21 mouse cellular contexts compared by ENCODE assay signal in genomic region chr4:114461093-114461492, GRCm38 (mm10). TPM values are rescaled to one million over a fixed set of nuclear protein-coding genes. Genes with fewer than 3 reads are reported as not detected.
DNase-seq lines count a peak whose midpoint lies in the region; TF ChIP-seq lines count a peak whose summit lies in the region.
"Had no signal": no experiment of that assay in that cellular context is flagged by ENCODE, and none has a peak within 500 bp of the region (broad histone marks: within the 10 kb centered on the region; RNA-seq: fewer than 3 reads in every experiment).

No protein-coding gene starts in this region.

- H3K36me3 ChIP-seq in thymus, adult 2 months (ENCODE audit: control insufficient read depth, insufficient read depth, low read length) = no peaks in the 10 kb centered on the region
- H3K36me3 ChIP-seq: hindbrain, embryonic 10.5 days; liver, embryonic 12.5 days; midbrain, embryonic 12.5 days had no signal

- 83% methylated on average over 5 of the region's 5 CpGs for WGBS in thymus, adult 2 months

- no peak for TF ChIP-seq CTCF in thymus, adult 2 months (IDR thresholded peaks at IDR 0.05; ENCODE audit: borderline replicate concordance, control insufficient read depth, extremely low read depth, insufficient read depth, low read length, poor library complexity)

- DNase-seq in heart, adult 11 months = peak; percentile 89
- no peak for DNase-seq in heart, postnatal 10 days
- peak; percentile 32 to 37 for DNase-seq in layer of hippocampus, adult 8-10 months (ENCODE audit: low spot score in 2 of 2)
- no peak for DNase-seq in layer of hippocampus, postnatal 10 days (ENCODE audit: low spot score in 2 of 2)
- DNase-seq in right cerebral cortex, postnatal 25 days = peak; percentile 48
- no peak for DNase-seq in right cerebral cortex, postnatal 14 days
- no peak for DNase-seq in thymus, adult 2 months
- DNase-seq in ovary, postnatal 14 days (ENCODE audit: low spot score) = no peak
- DNase-seq: adrenal gland, adult 2 months; cerebellum, postnatal 25 days; gastrocnemius, adult 2 months; kidney, adult 9 months; kidney, postnatal 4 days; lung, embryonic 14.5 days; lung, postnatal 4 days had no signal

- no peak overlapping the region for H3K4me3 ChIP-seq in thymus, adult 2 months (ENCODE audit: control insufficient read depth, insufficient read depth, low read length)
- H3K4me3 ChIP-seq: forebrain, embryonic 13.5 days; gastrocnemius, adult 2 months; hindbrain, embryonic 10.5 days; liver, embryonic 12.5 days; midbrain, embryonic 12.5 days had no signal

- intact Hi-C loops in heart, postnatal 10 days (cut with DNase I) = loop anchor here (2.0 kb wide), 1 partner anchor 50 kb away; no protein-coding TSS in a partner anchor

- no peak for TF ChIP-seq POLR2A in thymus, adult 2 months (IDR thresholded peaks at IDR 0.05; ENCODE audit: control insufficient read depth, extremely low read depth, insufficient read depth, low read length, poor library complexity)

- no peaks in the 10 kb centered on the region for H3K4me1 ChIP-seq in thymus, adult 2 months (replicated peaks; ENCODE audit: control insufficient read depth, insufficient read depth, low read length)
- H3K4me1 ChIP-seq: forebrain, embryonic 13.5 days; liver, embryonic 12.5 days had no signal

- H3K27me3 ChIP-seq in thymus, adult 2 months (ENCODE audit: control insufficient read depth, insufficient read depth, low read length) = no peaks in the 10 kb centered on the region
- H3K27me3 ChIP-seq: forebrain, embryonic 13.5 days; liver, embryonic 12.5 days; midbrain, embryonic 12.5 days had no signal

- H3K27ac ChIP-seq in thymus, adult 2 months (ENCODE audit: control insufficient read depth, insufficient read depth, low read length) = no peak overlapping the region
- H3K27ac ChIP-seq: forebrain, embryonic 13.5 days; gastrocnemius, adult 2 months; hindbrain, embryonic 10.5 days; liver, embryonic 12.5 days; midbrain, embryonic 12.5 days had no signal

RNA-seq across cellular contexts. Expression of gene Trabd2b, which starts 54.6 kb away (rescaled TPM):
- 10 to 100 TPM; 21.1 to 25.6 TPM for total RNA-seq in heart, postnatal 10 days (2021)
- 1 to 10 TPM; 1.8 to 2.1 (median 2.1) TPM for total RNA-seq in layer of hippocampus, adult 8-10 months (2022)
- 1 to 10 TPM; 1.3 to 1.5 TPM for total RNA-seq in layer of hippocampus, postnatal 10 days (2021)
- polyA plus RNA-seq in thymus, adult 2 months (2012; rRNA removed) = 0.88 and 1.5 TPM in 2 replicates
- total RNA-seq: CH12.LX had no signal
- polyA plus RNA-seq: inflammation-experienced regulatory T-cells, adult 6 months had no signal

Comparison
In these comparisons a context has a peak if more than half of its experiments do, and no peak if none do; other contexts are left out.
1. DNase-seq: peak in heart, adult 11 months (single experiment), layer of hippocampus, adult 8-10 months (2 of 2) and right cerebral cortex, postnatal 25 days (single experiment); none in heart, postnatal 10 days (0 of 2), layer of hippocampus, postnatal 10 days (0 of 2), right cerebral cortex, postnatal 14 days (single experiment), thymus, adult 2 months (single experiment) and ovary, postnatal 14 days (single experiment).
2. RNA of gene Trabd2b, which starts 54.6 kb away (total RNA-seq): 21.1 to 25.6 TPM in heart, postnatal 10 days; 1.8 to 2.1 TPM in layer of hippocampus, adult 8-10 months and 1.3 to 1.5 TPM in layer of hippocampus, postnatal 10 days; every median in the first group is over 4 times any median in the second.